8 mouse cellular contexts compared by ENCODE assay signal in genomic region chr3:89195979-89196877, GRCm38 (mm10). TPM values are rescaled to one million over a fixed set of nuclear protein-coding genes. Genes with fewer than 3 reads are reported as not detected.
A peak's percentile ranks its signal among the peaks of the same experiment; 100 is the strongest.
DNase-seq lines count a peak whose midpoint lies in the region; ATAC-seq and TF ChIP-seq lines count a peak whose summit lies in the region.

No protein-coding gene starts in this region.

- no peaks in the 10 kb centered on the region for H3K4me1 ChIP-seq in brown adipose tissue, adult 24 weeks (ENCODE audit: control insufficient read depth, insufficient read depth, insufficient read length, low read length)
- peaks cover 13% of the 10 kb centered on the region for H3K4me1 ChIP-seq in heart, embryonic 13.5 days
- H3K4me1 ChIP-seq in liver, embryonic 14.5 days (replicated peaks; ENCODE audit: control insufficient read depth in 2 of 2, insufficient read depth in 2 of 2, low read length in 1 of 2) = peaks cover 6 to 13% of the 10 kb centered on the region in 2 experiments
- peaks cover 5% of the 10 kb centered on the region; the same call in 1 of the 2 replicates for H3K4me1 ChIP-seq in neural tube, embryonic 11.5 days (ENCODE audit: control insufficient read depth, insufficient read depth, low read length)
- no peaks in the 10 kb centered on the region for H3K4me1 ChIP-seq in stomach, postnatal 0 days (replicated peaks; ENCODE audit: control insufficient read depth, insufficient read depth)

- WGBS in heart, embryonic 13.5 days = 8% methylated on average over 33 of the region's 33 CpGs
- WGBS in liver, embryonic 14.5 days (ENCODE audit: insufficient replicate concordance) = 7% methylated on average over 33 of the region's 33 CpGs
- WGBS in neural tube, embryonic 11.5 days = 9% methylated on average over 33 of the region's 33 CpGs
- WGBS in stomach, postnatal 0 days = 7% methylated on average over 33 of the region's 33 CpGs

- H3K4me2 ChIP-seq in heart, embryonic 13.5 days = peak overlapping the region; percentile 78
- H3K4me2 ChIP-seq in liver, embryonic 14.5 days (ENCODE audit: low read depth) = peak overlapping the region; percentile 76
- peak overlapping the region; percentile 54 for H3K4me2 ChIP-seq in neural tube, embryonic 11.5 days (ENCODE audit: low read depth)
- peak overlapping the region; percentile 64 for H3K4me2 ChIP-seq in stomach, postnatal 0 days (replicated peaks; ENCODE audit: low read depth)

- ATAC-seq in heart, embryonic 13.5 days (ENCODE audit: extremely low read depth, insufficient number of reproducible peaks, low FRiP score, low TSS enrichment) = peak; percentile 88
- peak; percentile 95 for ATAC-seq in liver, embryonic 14.5 days (ENCODE audit: insufficient read depth)
- ATAC-seq in neural tube, embryonic 11.5 days (ENCODE audit: insufficient read depth, low FRiP score, low TSS enrichment) = peak; percentile 93
- peak; percentile 96 for ATAC-seq in stomach, postnatal 0 days (ENCODE audit: low FRiP score, low TSS enrichment)

- no peaks in the 10 kb centered on the region for H3K36me3 ChIP-seq in heart, embryonic 13.5 days
- no peaks in the 10 kb centered on the region for H3K36me3 ChIP-seq in liver, embryonic 14.5 days (replicated peaks; ENCODE audit: control insufficient read depth, insufficient read depth, low read depth)
- no peaks in the 10 kb centered on the region for H3K36me3 ChIP-seq in neural tube, embryonic 11.5 days (ENCODE audit: control insufficient read depth, insufficient read depth, low read length)
- H3K36me3 ChIP-seq in stomach, postnatal 0 days (ENCODE audit: control insufficient read depth, insufficient read depth, low read length) = no peaks in the 10 kb centered on the region

- peak; percentile 96 for DNase-seq in CD4-positive, CD25-positive, alpha-beta regulatory T cell, adult 2 months (ENCODE audit: low read depth, low spot score)
- DNase-seq in fat pad, adult 2 months (ENCODE audit: extremely low read depth, low read depth, low spot score) = peak; percentile 77
- peak; percentile 93 for DNase-seq in kidney, postnatal 14 days
- peak; percentile 75 to 83 (median 76) for DNase-seq in liver, embryonic 14.5 days (ENCODE audit: low read depth in 3 of 3, low spot score in 3 of 3)
- DNase-seq in neural tube, embryonic 11.5 days (ENCODE audit: low spot score) = peak; percentile 95
- DNase-seq in stomach, postnatal 0 days (ENCODE audit: low spot score) = peak; percentile 97

- peak overlapping the region; percentile 86 for H3K9ac ChIP-seq in heart, embryonic 13.5 days
- peak overlapping the region; percentile 38 for H3K9ac ChIP-seq in liver, embryonic 14.5 days (replicated peaks)
- H3K9ac ChIP-seq in neural tube, embryonic 11.5 days (ENCODE audit: low read length) = peak overlapping the region; percentile 53
- peak overlapping the region; percentile 65 for H3K9ac ChIP-seq in stomach, postnatal 0 days (ENCODE audit: low read length)

- no peaks in the 10 kb centered on the region for H3K27me3 ChIP-seq in heart, embryonic 13.5 days (replicated peaks)
- H3K27me3 ChIP-seq in liver, embryonic 14.5 days (ENCODE audit: control insufficient read depth, insufficient read depth, low read length) = no peaks in the 10 kb centered on the region
- H3K27me3 ChIP-seq in neural tube, embryonic 11.5 days (ENCODE audit: control insufficient read depth, insufficient read depth, low read length) = no peaks in the 10 kb centered on the region
- H3K27me3 ChIP-seq in stomach, postnatal 0 days (ENCODE audit: control insufficient read depth, insufficient read depth, low read length) = no peaks in the 10 kb centered on the region

- peak overlapping the region; percentile 52 for H3K27ac ChIP-seq in brown adipose tissue, adult 24 weeks (replicated peaks; ENCODE audit: low read depth, low read length)
- peak overlapping the region; percentile 82 for H3K27ac ChIP-seq in heart, embryonic 13.5 days (replicated peaks)
- H3K27ac ChIP-seq in liver, embryonic 14.5 days = no peak overlapping the region
- H3K27ac ChIP-seq in neural tube, embryonic 11.5 days (ENCODE audit: low read depth, low read length) = peak overlapping the region; percentile 69
- peak overlapping the region; percentile 86 for H3K27ac ChIP-seq in stomach, postnatal 0 days (replicated peaks)

- peak; percentile 57 for TF ChIP-seq CTCF in liver, embryonic 14.5 days (IDR thresholded peaks at IDR 0.05; ENCODE audit: low read depth)
- peak; percentile 78 for TF ChIP-seq CTCF in stomach, postnatal 0 days (IDR thresholded peaks at IDR 0.05; ENCODE audit: low read depth)

- no peaks in the 10 kb centered on the region for H3K9me3 ChIP-seq in heart, embryonic 13.5 days
- H3K9me3 ChIP-seq in liver, embryonic 14.5 days (ENCODE audit: control insufficient read depth, low read length) = no peaks in the 10 kb centered on the region
- H3K9me3 ChIP-seq in neural tube, embryonic 11.5 days (ENCODE audit: control insufficient read depth, low read length) = no peaks in the 10 kb centered on the region
- no peaks in the 10 kb centered on the region for H3K9me3 ChIP-seq in stomach, postnatal 0 days (ENCODE audit: control insufficient read depth, low read length)

- TF ChIP-seq EP300 in liver, embryonic 14.5 days (IDR thresholded peaks at IDR 0.05; ENCODE audit: low read depth) = no peak
- no peak for TF ChIP-seq EP300 in stomach, postnatal 0 days (optimal IDR thresholded peaks at IDR 0.05)

- peak overlapping the region; percentile 62 for H3K4me3 ChIP-seq in brown adipose tissue, adult 24 weeks (ENCODE audit: insufficient read depth, low read depth, low read length)
- H3K4me3 ChIP-seq in heart, embryonic 13.5 days = peak overlapping the region; percentile 61
- peak overlapping the region; percentile 48 to 88 for H3K4me3 ChIP-seq in liver, embryonic 14.5 days (ENCODE audit: insufficient read depth in 1 of 2, low read depth in 2 of 2, low read length in 2 of 2)
- peak overlapping the region; percentile 32 for H3K4me3 ChIP-seq in neural tube, embryonic 11.5 days (ENCODE audit: low read depth, low read length)
- peak overlapping the region; percentile 45 for H3K4me3 ChIP-seq in stomach, postnatal 0 days (ENCODE audit: low read depth, low read length)

RNA-seq across cellular contexts. Expression of gene Gba, which starts 6.5 kb away (rescaled TPM):
- 18.2 and 25.1 TPM in 2 replicates for polyA plus RNA-seq in brown adipose tissue, adult 24 weeks (2012; ENCODE audit: insufficient read depth, insufficient read length, missing spikeins)
- polyA plus RNA-seq in heart, embryonic 13.5 days (2015; fragmentation: Nextera tagmentation; extraction: Ambion mirVana) = 32.7 and 34.8 TPM in 2 replicates
- 16.5 and 19.9 TPM in 2 replicates for polyA plus RNA-seq in liver, embryonic 14.5 days (2012; rRNA removed)
- polyA plus RNA-seq in liver, embryonic 14.5 days (2014; fragmentation: Nextera tagmentation; extraction: Ambion mirVana) = 20.7 and 21.2 TPM in 2 replicates
- 44.4 and 46.5 TPM in 2 replicates for polyA plus RNA-seq in neural tube, embryonic 11.5 days (2014; fragmentation: Nextera tagmentation; extraction: Ambion mirVana)
- polyA plus RNA-seq in stomach, postnatal 0 days (2015; fragmentation: Nextera tagmentation; extraction: Ambion mirVana) = 98.5 and 112 TPM in 2 replicates

RNA-seq across cellular contexts. Expression of gene Fam189b, which starts 13.3 kb away (rescaled TPM):
- 1.3 and 2.0 TPM in 2 replicates for polyA plus RNA-seq in brown adipose tissue, adult 24 weeks (2012; ENCODE audit: insufficient read depth, insufficient read length, missing spikeins)
- polyA plus RNA-seq in heart, embryonic 13.5 days (2015; fragmentation: Nextera tagmentation; extraction: Ambion mirVana) = 12.8 and 13.5 TPM in 2 replicates
- polyA plus RNA-seq in liver, embryonic 14.5 days (2012; rRNA removed) = 3.6 and 3.9 TPM in 2 replicates
- 1.7 and 2.6 TPM in 2 replicates for polyA plus RNA-seq in liver, embryonic 14.5 days (2014; fragmentation: Nextera tagmentation; extraction: Ambion mirVana)
- polyA plus RNA-seq in neural tube, embryonic 11.5 days (2014; fragmentation: Nextera tagmentation; extraction: Ambion mirVana) = 32.5 and 36.9 TPM in 2 replicates
- 7.5 and 9.1 TPM in 2 replicates for polyA plus RNA-seq in stomach, postnatal 0 days (2015; fragmentation: Nextera tagmentation; extraction: Ambion mirVana)

RNA-seq across cellular contexts. Expression of gene Thbs3, which starts 18.8 kb away (rescaled TPM):
- polyA plus RNA-seq in brown adipose tissue, adult 24 weeks (2012; ENCODE audit: insufficient read depth, insufficient read length, missing spikeins) = 5.6 and 8.9 TPM in 2 replicates
- polyA plus RNA-seq in heart, embryonic 13.5 days (2015; fragmentation: Nextera tagmentation; extraction: Ambion mirVana) = 15.6 and 16.2 TPM in 2 replicates
- polyA plus RNA-seq in liver, embryonic 14.5 days (2012; rRNA removed) = 0.96 and 1.7 TPM in 2 replicates
- 0.44 and 0.79 TPM in 2 replicates for polyA plus RNA-seq in liver, embryonic 14.5 days (2014; fragmentation: Nextera tagmentation; extraction: Ambion mirVana)
- polyA plus RNA-seq in neural tube, embryonic 11.5 days (2014; fragmentation: Nextera tagmentation; extraction: Ambion mirVana) = 26.3 and 26.6 TPM in 2 replicates
- 25.5 and 31.1 TPM in 2 replicates for polyA plus RNA-seq in stomach, postnatal 0 days (2015; fragmentation: Nextera tagmentation; extraction: Ambion mirVana)

RNA-seq across cellular contexts. Expression of gene Scamp3, which starts 19.0 kb away (rescaled TPM):
- 39.4 and 48.7 TPM in 2 replicates for polyA plus RNA-seq in brown adipose tissue, adult 24 weeks (2012; ENCODE audit: insufficient read depth, insufficient read length, missing spikeins)
- 83.4 and 88.1 TPM in 2 replicates for polyA plus RNA-seq in heart, embryonic 13.5 days (2015; fragmentation: Nextera tagmentation; extraction: Ambion mirVana)
- 35.3 and 46.3 TPM in 2 replicates for polyA plus RNA-seq in liver, embryonic 14.5 days (2012; rRNA removed)
- polyA plus RNA-seq in liver, embryonic 14.5 days (2014; fragmentation: Nextera tagmentation; extraction: Ambion mirVana) = 41.0 and 44.2 TPM in 2 replicates
- 91.2 and 92.8 TPM in 2 replicates for polyA plus RNA-seq in neural tube, embryonic 11.5 days (2014; fragmentation: Nextera tagmentation; extraction: Ambion mirVana)
- polyA plus RNA-seq in stomach, postnatal 0 days (2015; fragmentation: Nextera tagmentation; extraction: Ambion mirVana) = 65.4 and 66.3 TPM in 2 replicates

RNA-seq across cellular contexts. Expression of gene Mtx1, which starts 30.7 kb away (rescaled TPM):
- polyA plus RNA-seq in brown adipose tissue, adult 24 weeks (2012; ENCODE audit: insufficient read depth, insufficient read length, missing spikeins) = 108 and 115 TPM in 2 replicates
- polyA plus RNA-seq in heart, embryonic 13.5 days (2015; fragmentation: Nextera tagmentation; extraction: Ambion mirVana) = 125 and 126 TPM in 2 replicates
- polyA plus RNA-seq in liver, embryonic 14.5 days (2012; rRNA removed) = 71.7 and 83.2 TPM in 2 replicates
- 101 TPM in 2 replicates for polyA plus RNA-seq in liver, embryonic 14.5 days (2014; fragmentation: Nextera tagmentation; extraction: Ambion mirVana)
- 181 and 202 TPM in 2 replicates for polyA plus RNA-seq in neural tube, embryonic 11.5 days (2014; fragmentation: Nextera tagmentation; extraction: Ambion mirVana)
- polyA plus RNA-seq in stomach, postnatal 0 days (2015; fragmentation: Nextera tagmentation; extraction: Ambion mirVana) = 129 and 133 TPM in 2 replicates
